Mouse (Mus musculus) adrenal gland, postnatal 14 days (tissue): ENCODE measurements around the gene Ptma. TPM values are rescaled to one million over a fixed set of nuclear protein-coding genes. Genes with fewer than 3 reads are reported as not detected.
"Not testable (repeated sequence)": the region's sequence is repeated elsewhere in the genome, so short reads cannot be mapped to it uniquely, and the experiment has no call there.

Experiments
- DNase-seq: peaks from one replicate; pipeline ENCODE4 v3.0.0; 2021; ENCODE audit warnings: mixed read lengths
- total RNA-seq: library from RNA; stranded (reverse); gene quantifications from 2 replicates; pipeline ENCODE4 v1.2.3, GENCODE M21; 2021

Ptma gene
- total RNA-seq, 1 experiment from 2014 or later, result 806 TPM

- DNase-seq, result no peak
Observed at GRCm38 (mm10) chr1:86517076-86517475, 9.4 kb upstream of the Ptma start.

GRCm38 (mm10) chr1:86520361-86520760 lies 6.2 kb upstream of the Ptma start:
- DNase-seq, result peak; percentile 70

GRCm38 (mm10) chr1:86522286-86522871 lies 4.1 kb upstream of the Ptma start:
- peak; percentile 72 for DNase-seq

GRCm38 (mm10) chr1:86523776-86524618 lies 2.5 kb upstream of the Ptma start:
- no peak for DNase-seq

GRCm38 (mm10) chr1:86524619-86525498 lies 1.7 kb upstream of the Ptma start:
- peak; percentile 100 for DNase-seq

GRCm38 (mm10) chr1:86525499-86526115 lies 919 bp upstream of the Ptma start:
- DNase-seq, result peak; percentile 81

- DNase-seq, result peak; percentile 59
Observed at GRCm38 (mm10) chr1:86526789-86527598, 468 bp downstream of the Ptma start.

GRCm38 (mm10) chr1:86527599-86528486 lies 1.3 kb downstream of the Ptma start:
- DNase-seq, result peak; percentile 97

GRCm38 (mm10) chr1:86528571-86529180 lies 2.1 kb downstream of the Ptma start:
- DNase-seq, result peak; percentile 59

- DNase-seq, result no peak
Observed at GRCm38 (mm10) chr1:86529590-86529989, 3.1 kb downstream of the Ptma start.

- no peak for DNase-seq
Observed at GRCm38 (mm10) chr1:86530871-86531546, 4.5 kb downstream of the Ptma start.

- peak; percentile 35 for DNase-seq
Observed at GRCm38 (mm10) chr1:86531547-86532321, 5.2 kb downstream of the Ptma start.

GRCm38 (mm10) chr1:86532362-86533051 lies 6.0 kb downstream of the Ptma start:
- DNase-seq, result peak; percentile 97

- DNase-seq, result no peak
Observed at GRCm38 (mm10) chr1:86533411-86534130, 7.0 kb downstream of the Ptma start.

GRCm38 (mm10) chr1:86538383-86538782 lies 11.9 kb downstream of the Ptma start:
- peak; percentile 37 for DNase-seq

- DNase-seq, result not testable (repeated sequence)
Observed at GRCm38 (mm10) chr1:86539583-86539982, 13.1 kb downstream of the Ptma start.

- DNase-seq, result no peak
Observed at GRCm38 (mm10) chr1:86542584-86542983, 16.1 kb downstream of the Ptma start.
